Mouse (Mus musculus) brain, adult 2 months (tissue): Measurements from ENCODE around the gene Sntb2.
"Not testable (repeated sequence)": the region's sequence is repeated elsewhere in the genome, so short reads cannot be mapped to it uniquely, and the experiment has no call there.

Source experiments
- DNase-seq: peaks from one replicate; pipeline ENCODE4 v3.0.0; 2011; ENCODE audit warnings: low read depth, low spot score

Gene Sntb2

DNA sequence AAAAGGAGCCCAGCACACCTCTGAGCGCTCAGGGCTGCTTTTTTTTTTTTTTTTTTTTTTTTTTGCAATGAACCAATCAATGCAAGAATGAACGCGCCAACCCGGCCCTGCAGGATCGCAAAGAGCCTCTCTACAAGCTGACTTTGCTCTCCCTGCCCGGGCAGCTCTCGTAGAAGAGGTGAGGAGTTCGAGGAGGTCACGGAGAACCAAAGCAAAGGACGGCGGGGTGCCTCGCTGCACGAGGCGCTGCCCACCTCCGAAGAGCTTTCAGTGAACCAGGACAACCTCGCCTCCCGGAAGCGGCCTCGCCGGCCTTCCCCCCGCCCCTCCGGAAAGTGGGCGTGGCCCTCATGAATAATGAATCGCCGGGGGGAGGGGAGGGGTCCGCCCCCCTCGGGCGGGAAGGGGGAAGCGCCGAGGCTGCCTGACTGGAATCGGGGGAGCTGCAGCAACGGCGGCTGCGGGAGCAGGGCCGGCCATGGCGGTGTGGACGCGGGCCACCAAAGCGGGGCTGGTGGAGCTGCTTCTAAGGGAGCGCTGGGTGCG, at the start of gene Sntb2:
Gene Sntb2 (plus strand): TSS at position 427 of the 546 bp plus-strand sequence.
- peak; percentile 96 for DNase-seq

DNA sequence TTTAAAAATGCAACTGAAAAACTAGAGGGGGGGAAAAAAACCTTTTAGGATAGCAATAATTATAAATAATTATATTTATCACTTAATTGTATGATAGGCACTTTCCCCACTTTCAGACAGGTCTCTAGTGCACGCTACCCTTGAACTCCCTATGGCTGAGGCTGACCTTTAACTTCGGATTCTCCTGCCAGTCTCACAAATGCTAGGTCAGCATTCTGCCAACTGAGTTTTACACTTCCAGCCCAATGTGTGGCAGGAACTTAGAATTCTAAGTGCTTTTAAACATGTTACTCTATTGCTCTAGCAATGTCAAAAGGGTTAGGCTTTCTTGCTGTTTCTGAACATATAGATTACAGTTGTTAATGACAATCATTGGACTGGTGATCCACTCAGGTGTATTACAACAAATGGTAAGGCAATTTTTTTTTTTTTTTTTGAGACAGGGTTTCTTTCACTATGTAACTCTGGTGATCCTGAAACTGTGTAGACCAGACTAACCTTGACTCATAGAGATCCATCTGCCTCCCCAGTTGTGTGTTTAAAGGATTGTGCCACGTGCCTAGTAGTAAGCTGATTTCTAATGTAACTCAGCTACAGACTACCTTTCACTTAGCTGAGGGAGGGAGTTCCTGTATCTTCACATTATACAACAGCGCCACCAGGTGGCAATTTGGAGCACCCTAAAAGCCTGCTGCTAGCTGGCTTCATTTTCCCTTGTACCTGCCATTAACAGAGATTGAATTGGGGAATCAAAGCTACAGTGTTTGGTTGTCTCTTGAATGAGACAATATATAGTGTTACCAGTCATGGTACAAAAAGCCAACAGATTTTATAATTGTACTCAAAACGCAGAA, 48.0 kb upstream of the Sntb2 start:
- DNase-seq = peak; percentile 92

DNA sequence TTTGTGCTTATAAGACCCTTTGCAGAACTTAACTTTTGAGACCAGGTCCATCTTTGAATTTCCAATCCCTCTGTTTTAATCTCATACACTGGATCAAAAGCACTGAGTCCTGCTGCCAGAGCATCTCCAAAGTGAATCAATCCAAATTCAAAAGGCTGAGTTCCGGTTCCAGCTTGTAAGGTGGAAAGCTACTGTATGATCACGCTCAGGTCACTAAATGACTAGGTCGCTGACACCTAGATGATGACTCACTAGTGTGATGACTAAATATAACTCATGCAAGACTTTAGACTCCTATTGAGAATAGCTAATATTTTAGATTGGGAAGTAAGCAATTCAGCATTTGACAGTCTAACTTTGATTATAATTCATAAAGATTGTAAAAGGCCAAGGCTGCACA, 46.7 kb upstream of the Sntb2 start:
- no peak for DNase-seq

DNA sequence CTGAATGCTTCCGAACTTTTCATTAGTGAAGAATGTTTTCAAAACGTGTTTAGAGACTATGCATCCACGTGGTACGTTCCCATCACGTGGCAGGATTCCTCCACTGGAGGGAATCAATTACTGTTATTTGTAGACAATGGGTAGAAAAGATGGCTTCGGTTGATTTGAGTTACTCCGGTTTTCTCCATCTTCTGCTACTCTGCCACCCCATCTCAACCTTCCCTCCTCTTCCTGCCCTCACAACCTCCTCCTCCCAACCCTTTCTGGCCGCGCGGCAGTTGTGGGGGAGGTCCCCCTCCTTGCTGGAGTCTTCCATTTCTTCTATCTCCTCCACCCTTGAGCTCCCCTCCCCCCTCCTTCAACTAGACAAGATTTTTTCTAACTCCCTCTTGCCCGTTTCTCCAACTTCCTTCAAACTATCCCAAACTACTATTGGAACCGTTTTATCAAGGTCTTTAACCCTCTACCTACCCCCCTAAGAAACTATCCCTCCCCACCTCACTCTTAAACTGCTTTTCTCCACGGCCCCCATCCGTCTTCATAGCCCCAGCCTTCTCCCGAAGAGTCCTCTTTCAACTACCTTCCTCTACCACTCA, 43.2 kb upstream of the Sntb2 start:
- no peak for DNase-seq

DNA sequence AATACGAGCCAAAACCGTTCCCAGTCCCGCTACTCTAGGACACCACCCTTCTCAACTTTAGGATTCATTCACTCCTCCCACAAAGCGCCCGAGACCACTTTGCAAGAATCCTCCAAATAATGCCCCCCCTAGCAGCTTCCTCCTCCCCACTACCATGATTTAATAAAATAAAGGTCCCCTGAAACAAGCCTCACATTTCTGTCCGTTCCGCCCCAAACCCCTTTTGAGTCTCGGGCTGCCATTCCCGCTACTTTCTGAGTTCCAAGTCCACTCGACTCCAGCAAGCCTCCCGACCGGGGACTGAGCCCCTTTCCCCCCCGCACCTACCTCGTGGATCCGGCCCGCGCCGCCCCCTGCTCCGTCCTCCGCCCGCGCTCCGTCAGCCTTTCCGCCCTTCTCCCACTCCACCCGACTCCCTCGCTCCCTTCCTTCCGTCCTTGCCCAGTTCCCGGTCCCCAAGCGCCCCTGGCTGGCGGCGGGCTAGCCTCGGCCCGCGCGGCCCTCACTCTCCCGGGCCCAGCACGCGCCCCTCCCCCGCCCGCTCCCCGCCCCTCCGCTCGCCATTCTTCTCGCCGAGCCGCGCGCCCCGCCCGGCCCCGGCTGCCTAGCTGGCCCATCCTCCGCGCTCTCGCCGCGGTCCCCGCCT, 42.6 kb upstream of the Sntb2 start:
- no peak for DNase-seq

DNA sequence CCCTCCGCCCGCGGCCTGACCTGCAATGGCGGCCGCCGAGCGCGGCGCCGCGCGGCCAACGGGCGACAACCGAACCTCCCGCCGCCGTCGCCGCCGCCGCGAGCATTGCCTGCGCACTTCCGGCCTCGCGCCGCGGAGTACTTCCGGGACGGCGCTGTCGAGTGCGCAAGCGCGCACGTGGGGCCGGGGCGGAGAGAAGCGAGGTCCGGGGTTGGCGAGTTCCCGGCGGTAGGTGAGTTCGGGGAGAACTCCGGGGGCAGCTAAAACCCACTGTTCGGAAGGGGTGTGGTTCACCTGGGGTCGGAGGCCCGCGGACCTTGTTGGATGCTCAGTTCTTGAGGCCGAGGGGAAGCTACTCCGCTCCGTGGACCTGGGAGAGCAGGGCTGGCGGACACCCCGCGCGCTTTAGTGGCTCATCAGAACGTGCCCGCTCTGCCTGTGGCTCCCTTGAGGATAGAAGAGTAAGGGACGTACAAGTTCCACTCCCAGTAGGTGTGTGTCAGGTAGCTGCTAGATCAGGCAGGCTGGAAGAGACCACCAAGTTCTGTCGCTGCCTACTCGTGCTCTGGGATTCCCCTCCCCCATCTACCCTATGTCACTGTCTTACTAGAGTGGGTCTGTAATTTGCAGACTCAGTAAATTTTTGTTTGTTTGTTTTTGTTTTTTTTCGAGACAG, 41.9 kb upstream of the Sntb2 start, which contains the start of gene Utp4:
Gene Utp4 (plus strand): TSS at position 156 of the 676 bp plus-strand sequence.
- peak; percentile 91 for DNase-seq

DNA sequence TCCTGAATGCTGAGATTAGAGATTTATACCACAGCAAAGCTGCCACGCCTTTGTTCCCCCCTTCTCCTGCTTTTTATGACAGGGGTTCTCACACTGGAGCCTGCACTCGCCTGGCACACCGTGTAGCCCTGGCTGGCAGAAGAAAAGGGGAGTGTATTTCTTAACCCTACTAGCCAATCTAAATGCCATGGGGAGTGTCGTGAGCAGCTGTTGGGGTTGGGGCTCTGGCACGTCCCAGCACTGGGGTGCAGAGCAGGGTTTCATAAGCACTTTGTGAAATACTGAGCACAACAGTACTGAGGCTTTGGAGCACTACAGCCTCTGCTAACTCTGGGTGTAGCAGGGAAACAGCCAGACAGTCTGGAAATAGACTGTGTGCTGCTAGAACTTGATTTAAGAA, 36.1 kb upstream of the Sntb2 start:
- no peak for DNase-seq

DNA sequence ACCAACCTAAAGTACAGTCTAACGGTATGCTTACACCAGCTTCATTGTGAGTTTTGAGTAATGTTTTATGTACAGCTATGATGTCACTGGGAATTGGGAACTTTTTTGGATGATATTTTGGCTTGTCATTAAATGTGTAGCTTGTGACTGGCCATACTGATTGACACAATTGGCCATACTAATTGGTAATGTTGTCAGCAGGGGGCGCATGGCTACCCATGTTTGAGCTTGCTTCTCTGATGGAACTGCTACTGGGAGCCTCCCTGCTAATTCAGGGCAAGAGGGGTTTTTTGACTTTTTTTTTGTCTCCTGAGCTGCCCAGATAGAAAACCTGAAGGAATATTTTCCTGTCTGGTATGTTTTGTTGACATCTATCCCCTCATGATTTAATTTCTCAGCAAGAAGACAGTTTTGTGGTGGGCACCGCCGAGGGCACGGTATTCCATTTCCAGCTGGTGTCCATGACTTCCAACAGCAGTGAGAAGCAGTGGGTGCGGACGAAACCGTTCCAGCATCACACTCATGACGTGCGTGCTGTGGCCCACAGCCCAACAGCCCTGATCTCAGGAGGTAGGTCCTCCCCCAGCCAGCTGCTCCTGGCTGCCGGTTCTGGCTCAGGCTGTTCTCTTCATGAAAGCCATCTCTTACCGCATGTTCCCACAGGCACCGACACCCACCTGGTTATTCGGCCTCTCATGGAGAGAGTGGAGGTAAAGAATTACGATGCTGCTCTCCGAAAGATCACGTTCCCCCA, 29.6 kb upstream of the Sntb2 start:
- DNase-seq = peak; percentile 89

DNA sequence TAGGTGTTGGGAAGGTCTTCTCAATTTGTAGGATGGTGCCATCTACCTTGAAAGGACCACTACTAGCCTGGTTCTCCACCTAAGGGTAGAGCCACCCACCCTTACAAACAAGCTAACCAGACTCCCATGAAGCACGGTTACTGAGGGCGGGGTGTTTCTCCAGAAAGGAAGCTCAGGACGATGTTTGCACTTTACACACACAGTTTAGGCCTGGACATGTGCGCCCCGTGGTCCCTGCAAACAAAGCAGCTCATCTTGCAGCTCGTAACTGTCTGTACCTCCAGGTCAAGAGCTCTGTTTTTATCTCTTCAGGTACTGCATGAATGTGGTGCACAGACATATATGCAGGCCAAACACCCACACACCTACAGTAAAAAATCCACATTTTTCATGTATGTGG, 28.9 kb upstream of the Sntb2 start:
- no peak for DNase-seq

DNA sequence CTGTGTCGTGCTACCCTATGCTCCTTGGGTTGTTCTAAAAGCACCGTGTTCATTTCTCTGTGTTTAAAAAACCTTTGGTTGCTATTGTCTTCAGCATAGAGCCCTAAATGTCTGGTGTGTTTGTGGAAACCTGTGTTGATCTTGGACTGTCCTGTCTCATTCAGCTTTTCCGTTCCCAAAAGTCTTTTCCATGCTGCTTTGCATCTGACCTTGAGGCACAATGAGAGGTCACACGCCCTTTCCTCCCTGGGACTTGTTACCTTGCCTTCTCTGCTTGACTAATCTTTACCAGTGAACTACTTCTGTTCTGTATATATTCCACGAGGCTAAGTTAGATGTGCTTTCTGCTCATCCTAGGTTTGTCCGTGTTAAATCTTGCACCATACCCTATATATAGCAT, 28.1 kb upstream of the Sntb2 start:
- DNase-seq = no peak

DNA sequence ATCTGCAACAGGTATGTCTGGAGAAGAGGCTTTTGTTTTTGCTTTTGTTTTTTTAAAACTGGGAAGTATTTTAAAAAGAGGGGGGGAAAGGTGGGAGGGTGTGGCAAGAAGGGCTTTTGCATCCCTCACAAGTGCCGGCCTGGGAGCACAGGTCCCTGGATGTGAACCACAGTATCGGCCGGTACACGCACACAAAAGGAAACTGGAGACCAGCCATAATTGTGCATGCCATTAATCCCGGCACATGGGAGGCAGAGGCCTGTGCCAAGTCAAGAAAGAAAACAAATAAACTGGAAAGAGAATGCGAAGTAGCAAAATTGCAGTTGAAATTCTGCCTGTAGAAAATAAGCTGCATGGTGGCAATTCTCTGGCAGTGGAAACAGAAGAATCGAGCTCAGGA, 27.3 kb upstream of the Sntb2 start:
- DNase-seq = no peak

DNA sequence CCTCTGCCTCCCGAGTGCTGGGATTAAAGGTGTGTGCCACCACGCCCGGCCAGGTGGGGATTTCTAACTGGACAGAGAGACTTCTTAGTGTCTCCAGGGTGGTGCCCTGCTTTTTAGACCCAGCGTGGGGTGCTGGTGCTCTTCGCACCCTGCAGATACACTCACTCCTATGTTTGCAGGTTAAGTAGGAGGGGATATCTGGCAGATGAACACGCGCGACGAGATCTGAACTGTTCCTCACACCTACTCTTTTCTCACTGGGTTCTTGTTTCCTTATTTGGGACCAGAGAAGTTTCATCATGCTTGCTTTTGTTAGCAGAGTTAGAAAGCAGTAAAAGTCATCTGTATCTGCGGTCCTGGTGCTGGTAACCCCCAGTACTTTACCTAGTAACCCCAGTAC, 21.9 kb upstream of the Sntb2 start:
- peak; percentile 78 for DNase-seq

DNA sequence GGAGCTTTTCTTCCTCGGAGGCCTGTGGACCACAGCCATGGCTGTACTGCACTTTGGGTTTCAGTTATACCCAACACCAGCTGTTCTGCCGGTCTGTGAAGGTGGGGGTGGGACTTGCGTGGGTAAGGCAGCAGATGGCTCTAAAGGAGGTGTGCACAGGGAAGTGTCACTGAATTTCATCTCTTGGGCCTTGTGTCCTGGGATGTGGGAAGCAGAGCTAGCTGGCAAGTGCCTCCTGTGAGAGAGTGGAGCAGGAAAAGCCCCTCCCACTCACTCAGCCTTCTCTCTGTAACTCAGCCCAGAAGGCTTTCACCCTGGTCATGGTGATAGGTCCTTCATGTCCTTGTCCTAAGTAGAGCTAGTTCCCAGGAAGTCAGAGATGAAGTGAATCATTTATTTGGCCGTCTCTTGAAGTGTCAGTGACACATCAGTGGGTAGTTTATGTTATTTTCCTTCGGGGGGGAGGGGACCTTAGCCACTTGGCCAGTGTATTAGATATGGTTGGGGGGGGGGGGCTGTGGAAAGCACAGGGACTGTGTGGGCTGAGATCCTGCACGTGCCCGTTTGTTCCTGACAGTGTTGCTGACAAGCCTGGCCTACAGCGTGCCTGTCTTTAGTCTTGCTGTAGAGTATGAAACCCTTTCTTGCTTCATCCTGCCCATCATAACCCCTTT, 15.7 kb upstream of the Sntb2 start:
- peak; percentile 91 for DNase-seq

DNA sequence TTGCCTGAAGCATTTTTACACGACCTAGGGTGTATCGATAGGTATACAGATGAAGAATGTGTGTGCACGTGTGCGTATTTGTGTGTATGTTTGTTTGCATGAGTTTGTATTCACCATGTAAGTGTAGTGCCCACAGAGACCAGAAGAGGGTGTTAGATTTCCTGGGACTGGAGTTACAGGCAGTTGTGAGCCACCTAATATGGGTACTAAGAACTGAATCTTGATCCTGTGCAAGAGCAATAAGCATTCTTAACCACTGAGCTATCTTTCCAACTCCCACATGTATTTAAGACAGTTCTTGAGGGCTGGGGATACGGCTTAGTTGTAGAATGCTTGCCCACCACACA, 15.2 kb upstream of the Sntb2 start:
- DNase-seq = no peak

DNA sequence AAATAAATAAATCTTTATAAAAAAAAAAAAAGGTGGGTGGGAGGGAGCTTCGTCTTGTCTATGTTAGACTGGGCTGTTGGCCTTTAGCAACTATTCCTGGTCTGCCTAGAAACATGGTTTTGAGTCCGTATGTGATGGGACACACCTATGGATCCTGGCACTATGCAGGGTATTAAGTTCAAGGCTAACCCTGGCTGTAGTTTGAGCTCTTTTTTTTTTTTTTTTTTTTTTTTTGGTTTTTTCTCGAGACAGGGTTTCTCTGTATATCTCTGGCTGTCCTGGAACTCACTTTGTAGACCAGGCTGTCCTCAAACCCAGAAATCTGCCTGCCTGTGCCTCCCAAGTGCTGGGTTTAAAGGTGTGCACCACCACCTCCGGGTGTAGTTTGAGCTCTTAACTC, 11.5 kb upstream of the Sntb2 start:
- no peak for DNase-seq

DNA sequence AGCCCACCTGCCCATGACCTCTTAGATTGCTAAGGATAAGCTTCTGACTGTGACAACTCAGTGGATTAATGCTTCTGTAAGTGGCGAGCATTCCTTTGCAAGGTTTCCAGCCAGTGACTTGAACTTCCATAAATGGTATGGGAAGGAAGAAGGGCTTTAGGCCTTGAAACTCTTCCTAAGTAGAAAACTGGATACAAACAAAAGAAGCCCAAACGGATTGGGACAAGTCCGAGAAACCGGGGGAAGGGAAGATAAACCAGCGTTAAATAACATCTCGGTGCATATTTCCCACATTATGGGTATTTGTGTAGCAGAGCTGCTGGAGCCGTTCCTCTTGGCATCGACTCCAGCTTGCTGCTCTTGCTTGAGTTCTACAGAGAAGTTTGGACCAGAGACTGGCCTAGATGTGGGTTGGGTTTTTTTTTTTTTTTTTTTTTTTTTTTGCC, 10.6 kb upstream of the Sntb2 start:
- peak; percentile 80 for DNase-seq

DNA sequence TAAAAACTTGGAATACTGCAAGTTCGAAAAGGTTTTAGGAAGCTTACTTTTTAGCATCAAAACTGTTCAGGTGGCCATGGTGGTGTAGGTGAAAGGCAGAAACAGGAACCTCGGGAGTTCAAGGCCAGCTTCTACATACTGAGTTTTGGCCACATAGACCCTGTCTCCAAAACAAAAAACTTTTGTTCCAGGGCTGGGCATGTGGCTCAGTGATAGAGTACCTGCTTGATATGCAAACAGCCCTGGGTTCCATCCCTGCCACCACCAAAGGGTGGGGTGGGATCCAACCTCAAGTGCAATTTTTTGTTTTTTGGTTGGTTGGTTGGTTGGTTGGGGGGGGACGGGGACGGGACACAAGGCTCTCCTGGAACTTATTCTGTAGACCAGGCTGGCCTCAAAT, 10.1 kb upstream of the Sntb2 start:
- DNase-seq = no peak

DNA sequence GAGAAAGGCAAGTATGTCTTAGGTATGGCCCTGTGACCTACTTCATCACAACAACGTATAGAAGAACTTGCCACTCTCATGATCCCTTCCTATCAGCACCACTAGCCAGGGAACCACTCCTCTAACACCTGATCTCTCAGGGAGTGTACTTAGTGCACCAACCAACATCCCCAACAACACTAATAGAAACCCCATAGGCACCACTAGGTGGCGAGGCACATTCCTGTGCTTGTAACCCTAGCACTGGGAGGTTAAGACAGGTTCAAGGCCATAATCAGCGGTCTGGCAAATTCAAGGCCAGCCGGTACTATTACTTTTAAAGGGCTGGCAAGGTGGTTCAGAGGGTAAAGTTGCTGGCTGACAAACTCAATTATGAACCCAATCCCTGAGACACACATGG, 8.3 kb upstream of the Sntb2 start:
- peak; percentile 43 for DNase-seq

DNA sequence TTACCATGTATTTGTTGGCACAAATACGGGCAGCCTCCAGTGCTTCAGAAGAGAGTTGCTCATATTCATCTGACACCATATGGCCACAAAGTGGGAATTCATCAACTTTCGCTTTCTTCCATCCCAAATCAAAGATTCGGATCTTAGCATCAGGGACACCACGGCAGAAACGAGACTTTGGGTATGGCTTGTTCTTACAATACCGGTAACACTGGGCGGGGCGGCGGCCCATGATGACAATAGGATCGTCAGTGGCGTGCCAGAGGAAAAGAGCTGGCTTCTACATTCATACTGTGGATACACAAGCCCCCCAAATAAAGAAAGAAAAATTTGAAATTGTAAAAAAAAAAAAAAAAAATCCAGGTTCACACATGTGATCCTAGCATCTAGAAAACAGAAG, 7.4 kb upstream of the Sntb2 start:
- not testable (repeated sequence) for DNase-seq

DNA sequence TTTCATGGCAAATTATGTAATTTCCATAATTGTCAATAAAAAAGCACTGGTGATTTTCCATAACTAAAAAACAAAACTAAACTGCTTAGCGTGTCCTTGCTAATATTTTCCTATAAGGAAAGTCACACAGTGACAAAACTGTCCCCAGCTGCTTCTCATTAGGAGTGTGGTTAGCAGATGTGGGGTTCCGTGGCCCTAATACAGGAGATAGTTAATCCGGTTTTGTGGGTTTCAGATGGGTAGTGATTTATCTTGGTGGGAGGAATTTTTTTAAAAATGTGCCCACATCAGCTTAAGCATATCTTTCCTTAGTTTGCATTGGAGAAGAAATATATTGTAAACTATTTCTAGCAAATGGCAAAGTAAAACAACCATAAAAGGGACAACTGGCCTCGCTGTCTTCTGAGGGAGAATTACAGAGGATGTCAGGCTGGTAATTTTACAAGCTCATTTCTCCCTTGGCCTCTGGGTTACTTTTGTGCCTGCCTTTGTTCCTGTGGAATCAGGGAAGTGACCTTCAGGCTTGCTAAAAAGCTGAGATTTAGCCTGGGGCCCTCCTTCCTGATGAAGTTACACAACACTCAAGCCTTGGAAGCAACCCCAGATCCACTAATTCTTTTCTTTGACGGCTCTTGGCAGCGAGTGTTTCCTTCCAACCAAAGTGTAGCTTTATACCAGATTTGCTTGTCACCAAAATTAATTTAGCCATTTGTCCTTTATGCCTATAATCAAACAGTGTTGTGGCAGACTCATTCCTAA, 6.2 kb upstream of the Sntb2 start:
- DNase-seq = peak; percentile 57
